Mouse (Mus musculus): ENCODE data around the gene Slc22a3.

Gene Slc22a3

DNA sequence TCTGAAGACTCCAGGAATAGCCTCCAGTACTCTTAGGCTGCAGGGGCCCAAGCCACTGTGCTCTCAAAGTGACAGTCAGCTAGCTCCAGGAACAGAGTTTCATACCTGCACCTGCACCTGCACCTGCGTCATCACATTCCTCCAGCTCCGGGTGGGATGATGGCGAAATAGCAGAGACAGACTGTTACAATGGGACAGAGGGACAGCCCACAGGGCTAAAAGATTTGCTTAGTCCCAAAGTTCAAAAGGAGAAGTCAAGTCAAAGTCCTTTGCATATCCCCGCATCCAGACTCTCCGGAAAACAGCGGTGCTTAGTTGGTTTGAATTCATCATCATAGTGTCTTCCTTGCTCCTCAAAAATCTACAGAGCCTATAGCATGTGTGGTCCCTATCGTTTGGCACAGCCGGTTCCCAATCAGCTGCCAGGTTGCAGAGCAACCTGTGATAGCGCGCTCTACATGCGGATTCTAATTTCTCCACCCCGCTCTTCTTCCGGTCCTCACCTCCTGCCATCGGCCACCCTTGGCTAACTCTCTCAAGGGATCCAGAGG, at the start of gene Slc22a3:
TSS of gene Slc22a3 (minus strand) at position 51 of the 551 bp plus-strand sequence.
- no peak for DNase-seq

DNA sequence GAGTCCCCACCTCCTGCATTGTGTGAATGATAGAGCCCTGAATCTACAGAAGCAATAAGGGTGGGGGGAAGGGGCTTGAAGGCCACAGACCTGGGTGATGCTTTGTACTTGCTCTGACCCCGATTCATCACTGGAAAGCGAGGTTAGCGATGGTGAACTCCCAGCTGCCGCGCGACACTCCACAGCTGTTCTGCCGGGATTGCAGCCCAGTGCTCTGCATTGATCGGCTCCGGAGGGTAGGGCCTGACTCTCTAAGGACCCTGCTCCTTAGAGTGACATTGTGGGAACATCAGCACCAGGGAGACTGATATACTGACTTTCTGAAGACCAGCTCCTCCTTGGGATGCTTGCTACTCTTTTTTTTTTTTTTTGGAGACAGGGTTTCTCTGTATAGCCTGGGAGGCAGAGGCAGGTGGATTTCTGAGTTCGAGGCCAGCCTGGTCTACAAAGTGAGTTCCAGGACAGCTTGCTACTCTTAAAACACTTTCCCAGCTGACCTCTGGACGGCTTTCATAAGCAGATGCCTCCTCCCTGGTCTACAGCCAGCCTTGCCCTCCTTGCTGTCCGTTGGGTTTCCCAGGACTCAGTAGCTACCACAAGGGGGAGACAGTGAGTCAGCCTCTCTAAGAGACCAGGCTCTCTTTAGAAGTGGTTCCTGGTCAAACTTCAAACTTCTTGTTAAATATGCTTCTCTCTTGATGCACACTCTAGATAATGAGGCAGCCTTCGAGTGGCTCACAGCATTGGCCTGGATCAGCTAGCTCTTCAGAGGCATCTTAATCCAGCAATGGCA, 27.0 kb upstream of the Slc22a3 start:
- DNase-seq: peak; percentile 89 to 93

DNA sequence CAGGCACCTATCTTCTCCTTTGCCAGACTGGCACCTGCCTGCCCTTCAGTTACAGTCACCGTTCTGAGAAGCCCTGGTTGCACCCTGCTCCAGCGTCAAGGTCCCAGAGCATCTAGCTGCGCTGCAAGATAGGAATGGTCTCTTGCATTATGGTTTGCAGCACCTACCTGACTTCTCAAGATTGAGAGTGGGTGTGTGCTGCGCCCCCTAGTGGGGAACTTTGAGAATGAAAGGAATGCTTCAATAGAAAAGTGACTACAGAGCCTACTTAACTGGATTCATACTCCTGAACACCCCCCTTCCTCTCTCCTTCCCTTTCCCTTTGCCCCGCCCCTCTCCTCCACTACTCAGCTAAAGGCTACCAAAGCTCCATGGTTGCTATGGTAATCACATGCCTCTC, 24.6 kb upstream of the Slc22a3 start:
- DNase-seq: peak; percentile 69 to 78

DNA sequence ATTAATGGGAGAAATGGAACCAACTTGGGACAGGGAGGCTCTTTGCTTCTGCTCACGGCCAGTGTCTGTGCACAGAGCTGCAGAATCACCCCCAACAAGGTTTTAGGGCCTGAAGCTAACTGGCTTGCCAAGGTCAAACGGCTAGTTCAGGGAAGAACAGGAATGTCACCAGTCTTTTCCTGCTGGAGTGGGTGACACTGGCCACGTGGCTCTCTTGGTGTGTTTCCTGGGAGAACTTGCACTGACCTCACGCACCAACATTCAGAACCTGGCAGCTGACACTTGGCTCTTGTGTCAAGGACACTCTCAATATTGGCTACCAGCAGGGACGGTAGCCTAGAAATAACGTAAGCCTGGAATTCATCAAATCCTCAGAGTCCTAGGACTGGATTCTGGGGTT, 22.6 kb upstream of the Slc22a3 start:
- no peak for DNase-seq

DNA sequence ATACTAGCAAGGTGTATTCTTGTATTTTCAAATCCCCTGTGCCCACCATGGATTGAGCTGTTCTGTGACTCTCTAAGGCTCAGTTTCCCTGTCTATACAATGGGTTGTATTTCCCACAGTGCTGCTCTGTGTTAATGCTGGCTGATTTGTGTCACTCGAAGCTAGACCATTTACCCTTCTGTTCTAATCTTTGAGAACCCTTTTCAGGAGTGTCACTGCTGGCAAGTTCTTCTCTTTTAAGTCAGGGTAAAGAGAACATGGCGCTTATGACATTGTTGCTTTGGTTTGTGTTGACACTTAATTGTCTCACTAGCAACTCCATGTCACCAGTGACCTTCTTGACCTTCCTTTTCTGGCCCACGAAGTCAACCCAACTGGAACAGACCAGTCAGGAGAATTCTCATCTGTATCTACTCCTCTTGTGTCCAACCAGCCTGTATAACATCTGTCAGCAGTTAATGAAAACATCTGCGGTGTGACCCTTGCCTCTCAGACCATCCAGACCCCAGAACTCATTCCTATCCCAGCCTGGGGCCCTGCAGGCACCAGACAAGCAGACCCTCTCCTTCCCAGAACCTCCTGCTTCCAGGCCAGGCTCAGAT, 22.0 kb upstream of the Slc22a3 start:
- no peak for DNase-seq

DNA sequence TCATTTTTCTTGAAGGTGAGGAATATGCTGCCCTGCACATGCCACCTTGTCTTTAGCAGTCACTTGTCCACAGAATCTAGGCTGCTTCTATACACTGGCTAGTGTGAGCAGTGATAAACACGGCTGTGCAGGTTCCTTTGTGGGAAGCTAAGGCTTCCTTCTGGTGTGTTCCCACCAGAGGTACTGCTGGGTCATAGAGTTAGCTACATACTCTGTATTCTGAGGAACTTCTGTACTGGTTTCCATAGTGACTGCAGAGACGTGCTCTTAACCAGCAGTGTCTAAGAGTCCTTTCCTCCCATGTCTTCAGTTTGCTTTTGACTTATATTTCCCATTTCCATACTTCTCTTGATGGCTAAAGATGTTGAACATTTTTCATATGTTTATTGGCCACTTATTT, 11.6 kb upstream of the Slc22a3 start:
- DNase-seq: no peak

DNA sequence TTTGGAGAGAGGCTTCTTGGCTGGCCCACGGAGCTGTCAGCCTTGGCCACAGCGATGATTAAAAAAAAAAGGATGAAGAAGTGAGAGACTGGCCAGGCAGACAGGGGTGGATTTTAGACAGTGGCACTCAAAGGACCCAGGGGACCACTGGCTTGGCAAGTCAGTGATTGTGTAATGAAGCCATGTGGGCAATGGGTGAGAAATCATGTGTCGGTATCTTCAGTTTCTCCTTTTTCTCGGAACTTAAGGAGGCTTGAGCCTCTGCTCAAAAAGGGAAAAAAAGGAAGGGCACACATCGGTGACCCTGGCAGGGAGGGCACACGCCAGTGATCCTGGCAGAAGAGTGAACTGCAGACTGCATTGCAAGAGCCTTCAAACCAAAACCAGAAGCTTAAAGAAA, 10.7 kb upstream of the Slc22a3 start:
- peak in 1 of 2 experiments; percentile 27 for DNase-seq

DNA sequence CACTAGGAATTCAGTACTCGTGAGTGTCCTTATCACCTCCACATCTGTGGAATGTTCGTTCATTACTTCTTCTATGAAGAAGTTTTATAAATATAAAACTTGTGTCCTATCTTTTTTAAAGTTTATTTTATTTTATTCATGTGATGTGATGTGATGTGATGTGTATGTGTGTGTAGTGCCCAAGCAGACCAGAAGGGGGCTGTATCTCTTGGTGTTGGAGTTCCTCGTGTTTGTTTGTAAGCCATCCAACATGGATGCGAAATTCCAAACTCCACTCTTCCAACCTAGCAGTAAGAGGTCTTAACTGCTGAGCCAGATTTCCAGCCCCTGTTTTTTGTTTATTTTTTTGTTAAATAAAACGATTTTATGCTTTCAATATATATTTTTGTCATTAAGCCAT, 6.5 kb upstream of the Slc22a3 start:
- DNase-seq: no peak

DNA sequence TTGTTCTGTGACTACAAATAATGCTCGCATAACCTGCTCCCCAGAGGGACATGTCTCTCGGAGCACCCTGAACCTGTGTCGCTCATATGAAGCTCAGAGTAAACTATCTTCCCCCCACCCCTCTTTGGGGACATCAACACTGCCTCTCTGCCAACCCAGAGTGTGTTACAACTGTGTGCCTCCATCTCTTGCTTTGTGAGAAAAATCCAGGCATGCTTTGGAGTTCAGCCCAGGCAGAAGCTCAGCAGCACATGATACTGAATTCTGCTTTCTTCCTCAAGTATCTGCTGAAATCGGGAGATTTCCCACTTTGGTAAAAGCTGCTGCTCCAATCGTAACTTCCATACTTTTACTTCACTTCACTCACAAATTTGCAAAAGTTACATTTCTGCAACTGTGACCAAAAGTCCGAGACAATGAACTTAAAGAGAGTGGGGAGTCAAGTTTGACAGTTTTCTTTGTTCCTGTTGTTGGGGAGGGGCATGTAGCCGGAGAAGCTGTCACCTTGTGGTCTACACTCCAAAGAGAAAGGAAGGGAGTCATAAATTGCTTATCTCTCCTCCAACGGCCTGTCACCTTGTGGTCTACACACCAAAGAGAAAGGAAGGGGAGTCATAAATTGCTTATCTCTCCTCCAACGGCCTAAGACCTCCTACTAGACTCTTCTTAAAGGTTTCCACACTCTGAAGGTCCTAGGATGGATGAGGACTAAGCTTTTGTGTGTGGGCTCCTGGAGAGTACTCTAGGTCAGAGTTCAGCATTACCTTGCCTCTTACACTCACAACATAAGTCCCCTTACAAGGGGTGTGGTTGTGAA, 5.8 kb upstream of the Slc22a3 start:
- DNase-seq: no peak

DNA sequence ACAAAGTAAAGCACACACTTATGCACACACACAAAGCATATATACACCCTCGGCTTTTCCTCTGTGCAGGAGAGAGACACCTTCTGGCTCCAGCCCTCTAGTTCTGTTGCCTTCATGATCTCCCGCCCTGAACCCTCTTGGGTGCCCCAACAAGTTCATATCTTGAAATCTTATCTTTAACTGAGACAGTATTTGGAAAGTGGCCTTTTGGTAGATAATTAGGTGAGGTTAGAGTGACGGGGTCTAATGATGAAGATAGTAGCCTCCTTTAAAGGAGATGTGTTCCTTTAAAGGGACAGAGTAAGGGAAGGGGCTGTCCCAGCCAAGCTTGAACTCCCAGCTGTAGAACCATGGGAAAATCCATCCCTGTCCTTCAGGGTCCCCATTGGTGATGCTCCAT, 3.7 kb upstream of the Slc22a3 start:
- no peak for DNase-seq

DNA sequence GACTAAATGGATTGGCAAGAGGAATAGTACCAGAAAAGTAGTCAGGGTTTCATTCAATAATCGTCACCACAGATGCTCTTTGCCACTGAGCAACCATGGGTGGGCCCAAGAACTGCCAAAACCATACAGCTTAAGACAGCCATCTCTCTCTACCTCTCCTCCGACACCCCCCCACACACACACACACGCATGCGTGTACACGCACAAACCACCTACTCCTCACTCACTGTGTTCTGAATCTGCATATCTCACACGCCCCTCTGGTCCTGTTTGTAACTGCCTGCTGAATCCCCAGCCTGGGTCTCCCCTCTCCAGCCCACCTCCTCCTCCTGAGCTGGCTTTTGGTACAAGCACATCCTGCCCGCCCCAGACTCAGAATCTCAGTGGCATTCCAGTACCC, 872 bp upstream of the Slc22a3 start:
- DNase-seq: no peak

DNA sequence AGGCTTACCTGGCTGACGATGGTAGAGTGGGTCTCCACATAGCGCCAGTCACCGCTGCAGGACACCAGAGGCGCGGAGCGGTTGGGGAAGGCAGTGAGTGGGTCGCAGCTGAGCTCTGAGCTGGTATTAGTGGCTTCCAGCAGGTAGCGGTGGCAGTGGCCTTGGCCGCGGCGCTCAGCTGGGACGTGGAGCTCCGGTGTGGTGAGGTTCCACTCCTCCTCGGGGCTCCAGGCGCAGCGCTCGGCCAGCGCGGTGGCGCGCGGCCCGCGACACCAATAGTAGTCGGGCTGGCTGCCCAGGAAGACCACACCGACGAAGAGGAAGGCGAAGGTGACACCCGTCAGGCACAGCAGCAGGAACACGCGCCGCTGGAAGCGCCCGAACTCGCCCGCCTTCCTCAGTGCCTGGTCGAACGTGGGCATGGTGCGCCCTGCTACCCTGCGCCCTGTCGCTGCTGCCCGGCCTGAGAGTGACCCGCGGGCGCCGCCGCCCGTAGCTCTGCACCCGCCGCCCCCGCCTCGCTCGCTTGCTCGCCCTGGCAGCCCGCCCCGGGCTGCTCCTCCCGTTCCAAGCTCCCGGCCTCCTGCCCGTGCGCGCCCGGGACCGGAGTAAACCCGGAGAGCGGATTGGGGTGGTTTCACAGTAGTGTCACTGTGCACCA, 471 bp downstream of the Slc22a3 start:
- peak; percentile 35 for DNase-seq

DNA sequence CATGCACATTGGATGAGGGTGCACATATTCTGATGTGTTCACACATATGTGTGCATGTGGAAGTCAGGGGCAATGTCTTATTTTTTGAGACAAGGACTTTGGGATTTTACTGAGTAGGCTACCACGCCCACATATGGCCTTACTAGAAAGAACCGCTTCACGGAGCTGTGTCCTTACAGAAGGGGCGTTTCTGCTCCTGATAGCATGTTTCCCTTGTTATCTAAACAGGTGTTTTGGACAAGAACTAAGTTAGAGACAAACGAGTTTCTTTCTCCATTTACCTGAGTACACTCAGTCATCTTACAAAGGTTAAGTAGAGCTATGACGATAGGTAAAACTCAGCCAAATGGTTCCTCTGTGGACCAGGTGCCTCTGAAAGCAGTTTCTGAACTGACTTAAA, 1.8 kb downstream of the Slc22a3 start:
- no peak for DNase-seq

DNA sequence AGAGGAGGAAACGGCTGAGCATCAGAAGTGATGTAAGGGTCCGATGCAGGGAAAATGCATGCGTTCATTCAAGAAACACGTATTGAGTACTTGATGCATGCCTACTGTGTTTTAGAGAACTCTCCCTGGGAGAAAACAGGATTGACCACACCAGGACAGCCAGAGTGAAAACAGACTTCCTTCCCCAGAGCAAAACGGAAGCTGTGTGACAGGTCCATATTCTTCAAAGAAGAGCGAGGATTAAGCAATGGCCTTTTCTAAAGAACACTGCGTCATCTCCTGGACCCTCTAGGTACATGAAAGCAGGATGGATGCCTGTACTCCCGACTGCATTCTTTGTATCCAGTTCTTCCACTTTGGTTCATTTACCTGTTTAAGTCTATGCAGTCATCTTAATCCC, 8.1 kb downstream of the Slc22a3 start:
- no peak for DNase-seq

DNA sequence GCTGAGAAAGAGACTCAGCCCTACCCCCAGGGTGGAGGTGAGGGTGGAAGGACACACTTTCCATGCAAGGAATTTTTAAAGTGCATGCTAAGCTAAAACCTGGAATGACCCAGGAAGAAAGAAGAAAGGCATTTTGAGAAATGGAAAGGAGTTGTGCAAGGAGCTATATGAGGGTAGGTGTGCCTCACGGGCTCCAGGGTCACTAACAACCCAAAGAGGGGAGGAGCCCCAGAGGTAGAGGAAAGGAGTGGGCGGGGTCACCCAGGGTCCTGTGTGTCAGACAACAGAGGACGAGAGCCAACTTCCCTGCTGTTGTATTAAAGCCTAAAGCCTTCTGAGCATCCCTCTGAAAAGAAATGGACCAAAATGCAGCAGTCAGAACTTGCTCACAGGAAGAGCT, 11.9 kb downstream of the Slc22a3 start:
- DNase-seq: no peak

DNA sequence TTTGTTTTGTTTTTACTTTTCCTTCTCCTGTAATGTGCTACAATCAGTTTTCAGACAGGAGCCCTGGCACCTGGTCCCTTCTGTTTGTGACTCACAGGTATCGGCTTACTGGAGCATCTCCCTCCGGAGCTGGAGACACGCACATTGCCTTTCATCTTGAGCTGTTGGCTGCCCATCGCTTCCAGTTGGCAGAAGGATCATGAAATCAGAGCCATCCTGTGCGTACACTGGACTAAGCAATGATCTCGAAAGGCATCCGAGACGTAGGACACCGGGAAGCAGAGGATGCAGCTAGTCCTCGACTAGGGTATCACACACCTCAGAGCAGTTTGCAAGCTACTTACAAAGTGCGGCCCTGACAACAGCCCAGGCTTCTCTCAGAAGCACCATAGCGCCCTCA, 15.9 kb downstream of the Slc22a3 start:
- DNase-seq: peak; percentile 20 to 29

DNA sequence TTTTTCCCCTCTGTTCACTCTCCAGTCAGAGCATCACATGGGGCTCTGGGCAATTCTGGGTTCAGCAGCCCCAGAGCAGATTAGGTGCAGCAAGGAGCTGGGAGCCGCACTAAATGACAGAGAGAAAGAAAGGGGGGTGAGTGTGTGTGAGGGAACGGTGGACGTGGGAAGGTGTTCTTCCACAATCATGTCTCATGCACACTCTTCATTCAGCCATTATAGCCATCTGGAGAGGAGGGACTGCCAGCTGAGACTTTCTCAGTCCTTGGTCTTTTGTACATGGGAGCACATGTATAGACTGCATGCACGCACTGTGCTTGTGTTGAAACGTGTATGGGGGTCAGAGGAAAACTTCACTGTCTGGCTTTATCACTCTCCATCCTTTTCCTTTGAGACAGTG, 17.6 kb downstream of the Slc22a3 start:
- DNase-seq: no peak

DNA sequence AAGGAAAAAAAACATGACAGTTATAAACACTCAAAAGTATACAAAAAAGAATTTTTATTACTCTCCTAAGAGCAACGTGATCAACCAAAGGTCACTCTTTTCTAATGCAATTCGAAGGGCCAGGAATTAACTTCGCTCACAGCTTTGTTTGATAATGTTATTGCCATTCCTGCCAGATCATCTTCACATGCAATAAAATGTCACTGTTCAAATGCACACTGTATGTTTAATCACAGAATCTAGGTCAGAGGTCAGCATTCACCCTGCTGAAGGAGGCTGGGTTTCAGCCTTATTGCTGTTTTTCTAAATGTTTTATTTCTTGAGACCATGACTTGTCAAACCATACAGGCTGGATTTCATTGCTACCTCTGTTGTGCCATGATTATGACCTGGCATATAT, 21.8 kb downstream of the Slc22a3 start:
- DNase-seq: no peak

DNA sequence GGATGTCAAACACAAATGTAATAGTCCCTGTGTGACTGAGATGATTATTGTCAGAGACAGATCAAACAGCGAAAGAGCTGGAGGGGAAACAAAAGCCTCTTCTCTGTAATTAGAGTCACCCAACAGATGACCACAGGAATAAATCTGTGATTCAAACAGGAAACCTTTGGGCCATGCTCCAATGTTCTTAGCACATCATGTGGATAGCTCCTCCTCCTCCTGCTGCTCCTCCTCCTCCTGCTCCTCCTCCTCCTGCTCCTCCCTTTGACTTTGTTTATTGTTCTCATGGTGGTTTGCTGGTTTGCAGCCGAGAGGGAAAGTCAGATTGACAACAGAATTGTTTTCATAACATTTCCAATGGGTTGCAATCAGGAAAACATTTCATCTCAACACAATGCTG, 28.1 kb downstream of the Slc22a3 start:
- no peak for DNase-seq

DNA sequence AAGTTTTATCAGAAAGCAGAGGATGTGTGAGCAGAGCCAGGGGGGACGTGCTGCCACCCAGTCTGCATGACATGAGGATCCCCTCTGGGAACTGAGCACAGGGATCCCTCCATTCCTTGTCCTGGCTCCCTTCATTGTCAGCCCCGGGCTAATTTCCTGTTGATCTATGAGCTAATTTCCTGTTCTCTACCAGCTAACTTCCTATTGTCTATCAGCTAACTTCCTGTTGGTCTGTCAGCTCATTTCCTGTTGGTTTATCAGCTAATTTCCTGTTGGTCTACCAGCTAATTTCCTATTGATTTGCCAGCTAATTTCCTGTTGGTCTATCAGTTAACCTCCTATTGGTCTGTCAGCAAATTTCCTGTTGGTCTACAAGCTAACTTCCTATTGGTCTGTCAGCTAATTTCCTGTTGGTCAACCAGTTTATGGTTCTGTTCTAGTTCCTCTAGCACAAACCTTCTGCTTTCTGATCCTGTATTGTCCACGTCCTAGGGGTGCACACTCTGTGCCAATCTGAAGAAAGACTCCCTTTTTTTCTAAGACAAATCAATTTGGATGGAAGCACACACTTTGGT, 32.9 kb downstream of the Slc22a3 start:
- DNase-seq: no peak

DNA sequence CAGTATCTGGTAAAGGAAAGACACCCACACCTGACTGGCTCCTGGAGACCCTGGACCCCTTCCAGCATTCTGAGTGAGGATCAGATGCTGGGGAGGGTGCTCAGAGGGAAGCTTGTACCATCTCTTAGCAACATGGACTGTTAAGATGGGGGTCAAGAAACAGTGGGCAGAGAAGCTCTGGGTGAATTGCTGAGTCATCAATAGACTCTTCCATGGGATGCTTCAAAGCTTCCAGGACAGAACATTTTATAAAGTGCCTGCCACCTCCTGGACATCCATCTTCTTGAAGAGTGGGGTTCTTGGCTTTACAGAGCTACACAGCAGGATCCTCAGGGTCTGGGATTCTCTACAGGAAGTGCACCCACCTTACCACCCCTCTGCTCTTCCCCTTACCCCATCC, 35.0 kb downstream of the Slc22a3 start:
- DNase-seq: no peak

DNA sequence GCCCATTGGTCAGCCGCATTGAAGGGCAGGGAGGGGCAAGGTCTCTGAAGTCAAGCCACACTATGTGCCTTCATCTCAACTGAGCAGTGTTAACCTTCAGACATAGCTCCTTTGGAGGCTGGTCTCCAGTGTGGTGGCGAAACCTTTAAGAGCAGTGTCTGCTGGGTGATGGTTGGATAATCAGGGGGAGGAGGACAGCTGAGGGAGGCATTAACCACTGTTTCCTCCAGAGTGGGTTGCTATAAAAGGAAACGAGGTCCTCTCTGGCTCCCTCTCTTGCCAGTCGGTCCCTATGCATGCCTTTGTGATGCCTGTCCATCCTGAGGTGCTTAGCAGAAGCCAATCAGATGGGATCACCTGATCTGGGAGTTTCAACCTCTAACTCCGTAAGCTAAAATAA, 38.8 kb downstream of the Slc22a3 start:
- no peak for DNase-seq

DNA sequence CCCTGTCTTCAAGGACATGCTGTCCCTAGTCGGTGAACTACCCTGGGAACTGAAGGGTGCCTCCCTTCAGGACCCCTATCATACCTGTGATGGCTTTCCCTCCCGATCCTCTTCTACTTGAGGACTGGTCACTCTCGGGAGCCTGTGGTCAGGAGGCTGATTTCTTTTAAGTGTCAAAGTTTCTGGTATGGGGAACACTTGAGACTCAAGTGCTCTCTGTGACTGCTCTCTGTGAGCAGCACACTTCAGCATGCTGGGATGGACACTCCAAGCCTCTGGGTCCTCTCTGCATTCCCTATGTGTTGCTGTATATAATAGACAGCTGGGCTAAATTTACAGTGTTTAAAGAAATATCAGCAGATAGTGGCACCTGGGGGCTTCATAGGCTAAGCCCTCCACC, 39.9 kb downstream of the Slc22a3 start:
- DNase-seq: no peak

All from cerebellum, postnatal 10 days (tissue).